Mouse (Mus musculus) brain, embryonic 14.5 days (tissue): Measurements from ENCODE around the gene Adprm. TPM values are rescaled to one million over a fixed set of nuclear protein-coding genes. Genes with fewer than 3 reads are reported as not detected.

Source experiments
- DNase-seq: peaks from one replicate; pipeline ENCODE4 v3.0.0-alpha.2; 2011; ENCODE audit warnings: low read depth
- CTCF ChIP-seq: fragments of 200-500 bp; IDR thresholded peaks from 2 replicates; pipeline ENCODE4 v1.5.1; 2012; ENCODE audit warnings: inconsistent platforms, mild to moderate bottlenecking, moderate library complexity, borderline replicate concordance; ENCODE audit not compliant: insufficient read depth, insufficient read length; ENCODE audit errors: extremely low read depth
- POLR2A ChIP-seq: fragments of 200-500 bp; IDR thresholded peaks from 2 replicates; pipeline ENCODE4 v1.6.1; 2012; ENCODE audit warnings: mild to moderate bottlenecking, inconsistent platforms, borderline replicate concordance; ENCODE audit not compliant: poor library complexity, insufficient read depth, insufficient read length, severe bottlenecking; ENCODE audit errors: extremely low read depth
- polyA plus RNA-seq: library from polyadenylated mRNA; depleted of rRNA; stranded (reverse); fragments of >200 nt; gene quantifications from 2 replicates; pipeline ENCODE4 v1.2.3, GENCODE M21; 2012; rRNA removed

Adprm gene
- polyA plus RNA-seq, 1 experiment, result 28.8 TPM

DNA sequence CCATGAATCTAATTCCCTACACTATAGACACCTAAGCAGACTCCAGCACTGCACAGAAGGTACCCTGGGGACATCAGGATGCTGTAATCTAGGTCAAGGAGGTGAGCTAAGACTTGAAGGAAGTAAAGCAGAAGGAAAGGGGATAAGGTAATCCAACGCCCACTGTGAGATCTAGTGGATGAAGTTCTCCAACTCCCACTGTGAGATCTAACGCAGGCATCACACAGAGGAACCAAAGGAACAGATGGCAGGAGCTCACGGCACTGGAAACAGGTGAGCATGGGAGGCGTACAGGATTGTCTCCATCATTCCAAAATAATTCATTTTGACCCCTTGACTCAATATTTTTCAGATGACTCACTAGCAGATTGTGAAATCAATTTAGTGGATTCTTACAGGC, 55.9 kb downstream of the Adprm start:
- DNase-seq, result no peak
- TF ChIP-seq POLR2A (no peak), CTCF (no peak)

- TF ChIP-seq CTCF (no peak), POLR2A (no peak)
- DNase-seq, result peak; percentile 46
Measured at GRCm38 (mm10) chr11:66993674-66994073, 58.7 kb downstream of the Adprm start.

GRCm38 (mm10) chr11:66992150-66992549, 60.2 kb downstream of the Adprm start:
- no peak for TF ChIP-seq POLR2A
- no peak for TF ChIP-seq CTCF

More at GRCm38 (mm10) chr11:66992150-66992549, 60.2 kb downstream of the Adprm start:
- DNase-seq, result no peak

Other genes with a start within 250 kb of the Adprm start
- gene Pirt, start 140.6 kb downstream of the Adprm start, polyA plus RNA-seq, result 0.25 and 1.7 TPM in 2 replicates
- gene Tmem238l, start 96.0 kb downstream of the Adprm start, polyA plus RNA-seq, result 0.10 TPM in 1 of 2 replicates, not detected in the other
- 0.45 and 0.93 TPM in 2 replicates for gene Tmem220, start 27.4 kb downstream of the Adprm start, polyA plus RNA-seq
- gene Sco1, start 76 bp upstream of the Adprm start, polyA plus RNA-seq, result 5.6 and 7.5 TPM in 2 replicates
- gene Myh3, start 25.7 kb upstream of the Adprm start, polyA plus RNA-seq, result 1.2 and 1.4 TPM in 2 replicates
- gene Myh2, start 118.4 kb upstream of the Adprm start, polyA plus RNA-seq, result 0.08 TPM in 1 of 2 replicates, not detected in the other
- 0.01 and 0.04 TPM in 2 replicates for gene Myh1, start 147.5 kb upstream of the Adprm start, polyA plus RNA-seq
- gene Myh4, start 185.4 kb upstream of the Adprm start, polyA plus RNA-seq, result 0.01 TPM in 1 of 2 replicates, not detected in the other
- gene Myh8, start 224.5 kb upstream of the Adprm start, polyA plus RNA-seq, result 0.20 and 1.0 TPM in 2 replicates